Mouse (Mus musculus) cerebellum, adult 2 months (tissue): ENCODE data around the gene Baz1a. TPM values are rescaled to one million over a fixed set of nuclear protein-coding genes. Genes with fewer than 3 reads are reported as not detected.

Experiments
- DNase-seq, 2 experiments: peaks; one replicate each; pipeline ENCODE4 v3.0.0; 2021
- H3K27ac ChIP-seq: fragments of 200-500 bp; 2 replicates; pipeline ENCODE4 v1.5.1; 2012; ENCODE audit warnings: low read length, control low read depth, inconsistent platforms; ENCODE audit not compliant: insufficient read depth
- H3K27me3 ChIP-seq: fragments of 200-500 bp; 2 replicates; pipeline ENCODE4 v1.6.1; 2012; ENCODE audit warnings: inconsistent platforms, mild to moderate bottlenecking, low read length, moderate library complexity; ENCODE audit not compliant: control insufficient read depth, insufficient read depth
- H3K4me1 ChIP-seq: fragments of 200-500 bp; 2 replicates; pipeline ENCODE4 v1.6.1; 2011; ENCODE audit warnings: low read length; ENCODE audit not compliant: control insufficient read depth, insufficient read depth
- H3K4me3 ChIP-seq: fragments of 200-500 bp; replicated peaks from 2 replicates; pipeline ENCODE3; 2011; ENCODE audit warnings: mild to moderate bottlenecking, low read depth, low read length, control low read depth; ENCODE audit not compliant: insufficient read depth
- CTCF ChIP-seq: fragments of 200-500 bp; IDR thresholded peaks from 2 replicates; pipeline ENCODE4 v1.5.1; 2011; ENCODE audit warnings: low read depth, mild to moderate bottlenecking, control low read depth, low read length, moderate library complexity, borderline replicate concordance; ENCODE audit not compliant: insufficient read depth
- POLR2A ChIP-seq: fragments of 200-500 bp; IDR thresholded peaks from 2 replicates; pipeline ENCODE4 v1.6.1; 2011; ENCODE audit warnings: low read length, control low read depth, borderline replicate concordance; ENCODE audit not compliant: insufficient read depth
- WGBS: fragments of 180-500 bp; shearing (Covaris S2); methylation state at CpG from one replicate; pipeline ENCODE4 v1.1.7; 2018; 5-methylcytosine and 5-hydroxymethylcytosine counted together
- polyA plus RNA-seq: library from polyadenylated mRNA; depleted of rRNA; stranded (reverse); fragments of >200 nt; gene quantifications from 2 replicates; pipeline ENCODE4 v1.2.3, GENCODE M21; 2012

Gene Baz1a
- polyA plus RNA-seq, 1 experiment: 0.62 TPM

DNA sequence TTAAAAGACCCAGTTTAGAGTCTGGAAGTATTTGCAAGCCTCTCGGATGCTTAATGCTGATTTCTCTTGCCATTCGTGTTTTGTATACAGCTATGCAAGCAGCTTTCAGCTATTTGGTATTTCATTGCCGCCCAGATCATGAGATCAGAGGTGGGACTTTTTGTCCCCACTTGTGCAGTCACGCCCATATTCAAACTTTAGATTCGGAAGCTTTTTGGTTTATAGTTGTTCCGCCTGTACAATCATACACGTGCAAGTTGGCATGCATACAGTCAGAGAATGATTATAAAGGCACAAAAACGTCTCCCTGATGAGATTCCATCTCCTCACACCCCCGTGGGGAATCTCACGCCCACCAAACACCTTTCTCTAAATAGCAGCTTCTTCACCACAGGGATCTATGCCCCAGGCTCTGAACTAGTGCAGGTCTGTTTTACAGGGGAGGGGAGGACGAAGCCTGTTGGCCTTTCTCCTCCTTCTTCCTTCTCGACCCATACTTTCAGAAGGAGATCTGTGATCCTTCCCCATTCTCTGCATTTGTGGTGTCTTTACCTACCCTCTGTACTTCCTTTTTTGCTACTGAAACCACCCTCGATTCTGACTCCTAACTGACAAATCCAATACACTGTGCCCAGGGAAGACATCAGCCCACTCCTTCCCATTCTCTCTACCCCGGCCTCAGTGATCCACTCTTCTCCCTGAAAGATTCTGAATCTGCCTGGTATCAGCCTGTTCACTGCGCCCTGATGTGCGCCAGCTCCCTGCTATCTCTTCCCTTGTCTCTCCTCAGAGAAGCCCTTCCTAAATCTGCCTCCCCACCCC is 20.7 kb downstream of the Baz1a start:
- Histone ChIP-seq H3K4me3 (no peak overlapping the region), H3K4me1 (no peaks in the 10 kb centered on the region), H3K27me3 (no peaks in the 10 kb centered on the region; the same call in 1 of the 2 replicates), H3K27ac (no peak overlapping the region)
- no peak for DNase-seq
- WGBS: 71% methylated on average over 16 of the region's 16 CpGs
- TF ChIP-seq CTCF (no peak), POLR2A (no peak)

GRCm38 (mm10) chr12:54992814-54993213 is 21.3 kb downstream of the Baz1a start:
- WGBS: 96% methylated on average over 3 of the region's 3 CpGs
- TF ChIP-seq CTCF (no peak), POLR2A (no peak)
- Histone ChIP-seq H3K4me1 (no peaks in the 10 kb centered on the region), H3K27me3 (no peaks in the 10 kb centered on the region; the same call in 1 of the 2 replicates), H3K4me3 (no peak overlapping the region), H3K27ac (no peak overlapping the region)
- no peak for DNase-seq

GRCm38 (mm10) chr12:54988323-54988850 is 25.8 kb downstream of the Baz1a start:
- H3K4me3 ChIP-seq: no peak overlapping the region
- H3K4me1 ChIP-seq: no peaks in the 10 kb centered on the region
- TF ChIP-seq POLR2A (no peak), CTCF (no peak)
- DNase-seq: no peak
- WGBS: 93% methylated on average over 4 of the region's 4 CpGs
- H3K27ac ChIP-seq: no peak overlapping the region
- H3K27me3 ChIP-seq: no peaks in the 10 kb centered on the region

GRCm38 (mm10) chr12:54987156-54987555 is 27.0 kb downstream of the Baz1a start:
- Histone ChIP-seq H3K4me3 (no peak overlapping the region), H3K4me1 (no peaks in the 10 kb centered on the region), H3K27ac (no peak overlapping the region), H3K27me3 (no peaks in the 10 kb centered on the region)
- TF ChIP-seq CTCF: no peak
- no peak for DNase-seq
- 78% methylated on average over 2 of the region's 2 CpGs for WGBS

DNA sequence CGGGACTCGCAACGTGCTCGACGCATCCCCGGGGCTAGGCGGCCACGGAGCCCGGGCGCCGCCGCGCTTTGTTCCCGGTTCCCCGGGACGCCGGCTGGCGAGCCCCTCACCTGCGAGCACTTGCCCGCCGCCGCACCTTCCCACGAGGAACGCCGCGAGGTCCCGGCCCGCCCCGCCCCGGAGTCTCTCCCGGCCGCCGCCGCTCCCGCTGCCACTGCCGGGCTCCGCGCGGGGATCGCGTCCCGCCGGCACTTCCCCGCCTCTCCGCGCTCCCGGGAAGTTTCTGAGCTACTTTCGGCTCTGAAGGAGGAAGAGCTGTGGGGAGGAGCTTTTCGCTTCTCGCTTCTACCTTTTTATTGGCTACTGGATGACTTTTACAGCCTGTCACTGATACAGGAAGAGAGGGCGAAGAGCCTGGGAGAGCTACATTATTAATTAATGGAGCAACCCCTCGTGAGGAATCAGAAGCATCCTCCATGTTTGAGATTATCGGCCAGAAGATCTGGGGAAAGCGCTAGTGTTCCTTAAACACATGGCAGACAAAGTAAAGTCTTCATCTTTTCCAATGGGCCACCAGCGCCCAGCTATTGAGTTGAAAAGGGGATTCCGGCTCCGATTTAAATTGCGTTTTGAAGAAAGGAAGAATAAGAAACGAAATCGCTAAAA is 28.0 kb downstream of the Baz1a start, which contains the start of gene Gm20403:
TSS of gene Gm20403 (minus strand) at position 478 of the 666 bp plus-strand sequence.
- H3K4me3 ChIP-seq: peak within 1 kb of the TSS; percentile 54
- no peak within 1 kb of the TSS for H3K27ac ChIP-seq
- peak; percentile 43 to 55 for DNase-seq
- H3K27me3 ChIP-seq: no peaks in the 10 kb centered on the region
- no peaks in the 10 kb centered on the region for H3K4me1 ChIP-seq
- WGBS: 2% methylated on average over 57 of the region's 60 CpGs
- TF ChIP-seq CTCF: no peak
- TF ChIP-seq POLR2A: no peak

DNA sequence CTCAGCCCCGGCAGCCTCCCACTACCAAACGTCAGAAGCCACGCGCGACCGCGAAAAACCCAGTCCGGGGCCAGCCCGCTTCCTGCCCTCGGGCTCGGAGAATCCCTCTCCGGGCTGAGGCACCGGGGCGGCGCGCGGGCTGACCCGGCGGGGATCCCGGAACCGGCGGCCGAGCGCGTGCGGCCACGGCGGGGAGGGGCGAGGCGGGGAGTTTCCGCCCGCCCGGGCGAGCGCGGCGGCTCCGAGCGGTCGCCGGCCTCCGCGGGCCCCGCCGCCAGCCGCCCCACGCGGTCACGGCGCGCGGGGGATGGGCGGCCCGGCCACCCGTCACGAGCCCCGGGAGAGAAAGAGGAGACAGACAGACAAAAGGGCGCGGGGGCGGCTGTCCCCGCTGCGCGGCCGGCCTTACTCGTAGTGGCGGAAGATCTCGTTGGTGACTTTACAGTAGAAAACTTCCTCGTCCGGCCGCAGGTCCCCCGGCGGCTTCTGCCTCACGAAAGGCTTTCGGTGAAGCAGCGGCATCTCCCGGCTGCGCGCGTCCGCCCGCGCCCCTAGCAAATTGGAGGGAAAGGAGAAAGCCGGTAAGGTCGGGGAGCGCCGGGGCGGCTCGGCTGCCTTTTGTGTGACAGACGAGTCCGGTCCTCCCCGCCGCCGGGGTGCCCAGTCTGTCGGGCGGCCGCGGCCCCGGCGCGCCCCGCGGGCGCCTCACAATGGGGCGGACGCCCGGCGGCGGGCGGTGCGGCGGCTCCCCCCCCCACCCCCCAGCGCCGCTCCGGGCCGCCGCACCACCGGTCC is 28.7 kb downstream of the Baz1a start:
- no peak overlapping the region for H3K27ac ChIP-seq
- DNase-seq: peak; percentile 42 to 56
- H3K4me3 ChIP-seq: peak overlapping the region; percentile 54
- H3K27me3 ChIP-seq: no peaks in the 10 kb centered on the region
- no peak for TF ChIP-seq POLR2A
- no peak for TF ChIP-seq CTCF
- no peaks in the 10 kb centered on the region for H3K4me1 ChIP-seq
- WGBS: 1% methylated on average over 112 of the region's 117 CpGs

DNA sequence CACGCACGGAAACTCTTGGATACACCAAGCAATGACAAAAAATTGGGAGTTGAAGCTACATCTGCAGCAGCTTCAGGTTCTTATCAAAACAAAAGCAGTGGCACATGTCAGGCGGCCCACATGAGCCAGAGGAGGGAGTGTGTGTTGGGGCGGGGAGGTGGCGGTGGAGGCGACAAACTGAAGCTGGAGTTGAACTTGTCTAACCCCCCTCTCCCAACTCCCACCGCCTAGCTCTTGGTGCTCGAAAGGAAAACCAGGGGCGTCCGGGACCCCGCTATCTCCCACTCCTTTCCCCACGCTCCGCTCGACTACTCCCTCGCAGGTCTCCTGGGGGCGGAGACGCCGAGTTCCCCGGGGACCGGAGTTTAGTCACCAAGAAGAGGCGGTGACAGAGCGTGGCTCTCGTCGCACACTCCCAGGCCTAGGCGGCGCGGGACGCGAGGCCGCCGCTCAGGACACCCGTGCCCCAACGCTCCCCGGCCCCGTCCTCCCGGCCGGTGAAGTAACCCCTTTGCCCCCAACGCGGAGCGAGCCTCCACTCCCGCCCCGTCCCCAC is 29.4 kb downstream of the Baz1a start:
- TF ChIP-seq CTCF (no peak), POLR2A (no peak)
- 2% methylated on average over 41 of the region's 42 CpGs for WGBS
- H3K27ac ChIP-seq: no peak overlapping the region

More for the DNA sequence above, 29.4 kb downstream of the Baz1a start:
- peak; percentile 42 to 50 for DNase-seq
- no peaks in the 10 kb centered on the region for H3K27me3 ChIP-seq
- no peaks in the 10 kb centered on the region for H3K4me1 ChIP-seq
- peak overlapping the region; percentile 54 for H3K4me3 ChIP-seq
